Mouse (Mus musculus) hindbrain, embryonic 11.5 days (tissue): ENCODE measurements around the gene Olfr169. TPM values are rescaled to one million over a fixed set of nuclear protein-coding genes. Genes with fewer than 3 reads are reported as not detected.
"Not testable (repeated sequence)": the region's sequence is repeated elsewhere in the genome, so short reads cannot be mapped to it uniquely, and the experiment has no call there.

Experiments
- ATAC-seq: fragments of 200-750 bp; cut with Nextera tagmentation; 2 replicates; pipeline ENCODE4 v1.8.0; 2017; ENCODE audit warnings: mild to moderate bottlenecking, moderate TSS enrichment, moderate library complexity; ENCODE audit not compliant: low FRiP score
- DNase-seq: peaks from one replicate; pipeline ENCODE4 v3.0.0-alpha.2; 2015; ENCODE audit warnings: low spot score
- H3K27ac ChIP-seq: fragments of 300-500 bp; sonication (generic); 2 replicates; pipeline ENCODE4 v1.5.1; 2014; ENCODE audit warnings: mild to moderate bottlenecking, low read depth, low read length
- H3K27me3 ChIP-seq: fragments of 300-500 bp; sonication (generic); 2 replicates; pipeline ENCODE4 v1.6.1; 2014; ENCODE audit warnings: mild to moderate bottlenecking, low read length, moderate library complexity, mixed read lengths; ENCODE audit not compliant: control insufficient read depth, insufficient read depth
- H3K36me3 ChIP-seq: fragments of 300-500 bp; sonication (generic); 2 replicates; pipeline ENCODE4 v1.6.1; 2014; ENCODE audit warnings: mild to moderate bottlenecking, low read length, moderate library complexity, mixed read lengths; ENCODE audit not compliant: control insufficient read depth, insufficient read depth
- H3K4me1 ChIP-seq: fragments of 300-500 bp; sonication (generic); replicated peaks from 2 replicates; pipeline ENCODE4 v1.6.1; 2014; ENCODE audit warnings: low read length, mixed read lengths; ENCODE audit not compliant: control insufficient read depth, insufficient read depth
- H3K4me2 ChIP-seq: fragments of 300-500 bp; sonication (generic); replicated peaks from 2 replicates; pipeline ENCODE4 v1.6.1; 2014; ENCODE audit warnings: mild to moderate bottlenecking, low read depth, low read length
- H3K4me3 ChIP-seq: fragments of 300-500 bp; sonication (generic); 2 replicates; pipeline ENCODE4 v1.5.1; 2014; ENCODE audit warnings: low read depth, low read length
- H3K9ac ChIP-seq: fragments of 300-500 bp; sonication (generic); 2 replicates; pipeline ENCODE4 v1.6.1; 2014; ENCODE audit warnings: low read depth, low read length
- H3K9me3 ChIP-seq: fragments of 300-500 bp; sonication (generic); 2 replicates; pipeline ENCODE4 v1.6.1; 2016; ENCODE audit warnings: low read length; ENCODE audit not compliant: control insufficient read depth
- WGBS: fragments of 180-500 bp; shearing (Covaris S2); extraction: QIAGEN DNeasy Blood & Tissue Kit; methylation state at CpG from one replicate; pipeline ENCODE4 v1.1.7; 2014; 5-methylcytosine and 5-hydroxymethylcytosine counted together
- polyA plus RNA-seq: library from polyadenylated mRNA; unstranded; fragments of >200 nt; fragmentation: Nextera tagmentation; extraction: Ambion mirVana; gene quantifications from 2 replicates; pipeline ENCODE4 v1.2.1, GENCODE M21; 2014

Olfr169 gene
- not detected in 2 replicates for polyA plus RNA-seq

GRCm38 (mm10) chr16:19571709-19572108, at the start of gene Olfr169:
Gene Olfr169, minus strand, starts transcription at chr16:19571809.
- H3K4me2 ChIP-seq, H3K27ac ChIP-seq, H3K27me3 ChIP-seq, ATAC-seq, H3K9me3 ChIP-seq, H3K4me3 ChIP-seq, H3K4me1 ChIP-seq, DNase-seq, H3K9ac ChIP-seq, H3K36me3 ChIP-seq: not testable (repeated sequence)
- WGBS, result 92% methylated on average over 2 of the region's 2 CpGs

GRCm38 (mm10) chr16:19611782-19612181, 40.2 kb upstream of the Olfr169 start, which contains the start of gene Olfr170:
Gene Olfr170, minus strand, starts transcription at chr16:19611882.
- not testable (repeated sequence) for H3K4me2 ChIP-seq, H3K9ac ChIP-seq, H3K9me3 ChIP-seq, H3K4me1 ChIP-seq, H3K27ac ChIP-seq, DNase-seq, ATAC-seq, H3K36me3 ChIP-seq, H3K4me3 ChIP-seq, H3K27me3 ChIP-seq
- 88% methylated on average over 2 of the region's 2 CpGs for WGBS

- H3K27ac ChIP-seq, result no peak overlapping the region
- H3K4me2 ChIP-seq, result no peak overlapping the region
- no peak for DNase-seq
- 55% methylated on average over 2 of the region's 2 CpGs for WGBS
- H3K4me3 ChIP-seq, result no peak overlapping the region
- no peaks in the 10 kb centered on the region for H3K9me3 ChIP-seq
- no peak overlapping the region for H3K9ac ChIP-seq
- no peaks in the 10 kb centered on the region for H3K4me1 ChIP-seq
- H3K27me3 ChIP-seq, result no peaks in the 10 kb centered on the region
- H3K36me3 ChIP-seq, result no peaks in the 10 kb centered on the region
- no peak for ATAC-seq
These were observed 31.6 kb upstream of the Olfr169 start for GRCm38 (mm10) chr16:19603166-19603565.

- not testable (repeated sequence) for H3K9ac ChIP-seq, H3K9me3 ChIP-seq, H3K4me2 ChIP-seq, DNase-seq, H3K27me3 ChIP-seq, H3K27ac ChIP-seq, H3K36me3 ChIP-seq, H3K4me1 ChIP-seq, ATAC-seq, H3K4me3 ChIP-seq
- 90% methylated on average over 7 of the region's 7 CpGs for WGBS
These were observed 18.2 kb downstream of the Olfr169 start for GRCm38 (mm10) chr16:19553429-19553828.

GRCm38 (mm10) chr16:19552246-19552645, 19.4 kb downstream of the Olfr169 start:
- H3K27ac ChIP-seq, H3K4me1 ChIP-seq, H3K36me3 ChIP-seq, ATAC-seq, H3K4me3 ChIP-seq, H3K9ac ChIP-seq, H3K4me2 ChIP-seq, DNase-seq, H3K27me3 ChIP-seq, H3K9me3 ChIP-seq: not testable (repeated sequence)
- 92% methylated on average over 3 of the region's 3 CpGs for WGBS

GRCm38 (mm10) chr16:19535455-19535854, 36.2 kb downstream of the Olfr169 start, which contains the start of gene Olfr168:
Gene Olfr168, minus strand, starts transcription at chr16:19535555.
- Histone ChIP-seq H3K9me3 (no peaks in the 10 kb centered on the region), H3K4me3 (no peak within 1 kb of the TSS), H3K27me3 (no peaks in the 10 kb centered on the region), H3K9ac (no peak within 1 kb of the TSS), H3K4me1 (no peaks in the 10 kb centered on the region), H3K4me2 (no peak within 1 kb of the TSS), H3K36me3 (no peaks in the 10 kb centered on the region), H3K27ac (no peak within 1 kb of the TSS)
- ATAC-seq (no peak), DNase-seq (no peak)

GRCm38 (mm10) chr16:19522166-19522565, 49.4 kb downstream of the Olfr169 start, which contains the start of gene Olfr167:
Gene Olfr167, minus strand, starts transcription at chr16:19522266.
- Histone ChIP-seq H3K9me3 (no peaks in the 10 kb centered on the region), H3K27ac (no peak within 1 kb of the TSS), H3K4me3 (no peak within 1 kb of the TSS), H3K4me1 (no peaks in the 10 kb centered on the region), H3K4me2 (no peak within 1 kb of the TSS), H3K36me3 (no peaks in the 10 kb centered on the region), H3K9ac (no peak within 1 kb of the TSS), H3K27me3 (no peaks in the 10 kb centered on the region)
- WGBS, result 93% methylated on average over 2 of the region's 2 CpGs
- ATAC-seq (no peak), DNase-seq (no peak)

Other genes starting within 250 kb of the Olfr169 start
- gene Olfr165, start 148.7 kb downstream of the Olfr169 start, polyA plus RNA-seq, result not detected in 2 replicates
- not detected in 2 replicates for gene Olfr166, start 88.1 kb downstream of the Olfr169 start, polyA plus RNA-seq
- gene Olfr167, start 49.5 kb downstream of the Olfr169 start, polyA plus RNA-seq, result not detected in 2 replicates
- not detected in 2 replicates for gene Olfr168, start 36.3 kb downstream of the Olfr169 start, polyA plus RNA-seq
- gene Olfr170, start 40.1 kb upstream of the Olfr169 start, polyA plus RNA-seq, result not detected in 2 replicates
- gene Olfr171, start 58.1 kb upstream of the Olfr169 start, polyA plus RNA-seq, result not detected in 2 replicates
- gene Lamp3, start 134.6 kb upstream of the Olfr169 start, polyA plus RNA-seq, result 0.08 TPM in 1 of 2 replicates, not detected in the other
- 50.7 and 52.0 TPM in 2 replicates for gene B3gnt5, start 188.4 kb upstream of the Olfr169 start, polyA plus RNA-seq